Mouse (Mus musculus) fibroblast of lung, adult 2 months (primary cell): ENCODE measurements around the gene Gpr18.

Experiments
- DNase-seq: peaks from one replicate; pipeline ENCODE4 v3.0.0-alpha.2; 2011; ENCODE audit warnings: low read depth

The Gpr18 gene

DNA sequence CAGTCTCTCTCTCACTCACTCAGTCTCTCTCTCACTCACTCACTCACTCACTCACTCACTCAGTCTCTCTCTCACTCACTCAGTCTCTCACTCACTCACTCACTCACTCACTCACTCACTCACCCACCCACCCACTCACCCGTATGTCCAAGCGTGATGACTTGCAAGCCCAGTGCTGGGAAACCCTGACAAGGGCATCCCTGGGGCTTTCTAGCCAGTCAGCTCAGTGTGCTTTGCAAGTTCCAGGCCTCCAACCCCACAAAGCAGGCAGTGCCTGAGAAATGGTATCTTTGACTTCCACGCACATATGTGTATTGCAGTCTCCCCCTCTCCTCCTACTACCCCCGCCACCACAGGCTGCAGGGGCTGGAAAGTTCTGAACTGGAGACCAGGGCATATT lies 6.4 kb upstream of the Gpr18 start:
- DNase-seq: no peak

DNA sequence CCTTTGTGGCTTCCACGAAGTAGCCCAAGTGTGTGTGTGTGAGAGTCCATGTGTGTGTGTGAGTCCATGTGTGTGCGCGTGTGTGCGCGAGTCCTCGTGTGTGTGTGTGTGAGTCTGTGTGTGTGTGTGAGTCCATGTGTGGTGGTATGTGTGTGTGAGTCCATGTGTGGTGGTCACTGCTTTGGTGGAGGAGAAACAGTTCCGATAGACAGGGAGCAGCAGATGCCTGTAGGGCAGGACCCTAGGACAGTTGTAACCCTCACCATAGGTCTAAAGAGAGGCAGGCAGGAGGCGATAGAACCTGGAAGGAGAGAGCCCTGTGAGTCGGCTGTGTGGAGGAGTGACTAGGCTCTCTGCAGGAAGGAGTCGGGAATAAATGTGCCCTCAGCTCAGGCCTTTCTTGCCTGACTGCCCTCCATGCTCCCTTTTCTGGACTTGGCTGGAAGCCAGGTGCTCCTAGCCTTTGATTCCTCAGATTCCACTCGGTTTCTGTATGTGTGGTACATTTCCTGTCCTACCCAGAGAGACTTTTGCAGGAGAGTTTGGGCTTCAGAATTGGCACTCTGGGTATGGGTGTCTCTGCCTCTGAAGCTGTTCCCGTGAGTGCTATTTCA lies 5.0 kb upstream of the Gpr18 start:
- DNase-seq: no peak

DNA sequence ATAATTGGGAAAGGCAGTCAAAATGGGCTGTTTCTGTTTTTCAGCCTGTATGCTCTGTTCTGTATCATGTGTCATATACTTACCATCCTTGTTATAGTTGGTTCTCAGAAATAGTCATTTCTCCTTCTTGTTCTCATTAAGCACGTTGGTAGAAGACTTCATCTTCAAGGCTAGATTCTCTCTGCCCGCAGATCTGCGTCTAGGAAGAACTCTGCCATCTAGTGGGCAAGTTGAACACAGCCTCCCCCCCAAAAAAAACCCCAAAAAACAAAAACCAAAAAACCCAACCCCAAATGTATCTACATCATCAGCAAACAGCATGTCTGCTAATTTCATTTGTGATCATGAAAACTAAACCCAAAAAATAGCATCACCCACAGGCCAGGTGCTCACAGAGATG lies 4.2 kb upstream of the Gpr18 start:
- no peak for DNase-seq

DNA sequence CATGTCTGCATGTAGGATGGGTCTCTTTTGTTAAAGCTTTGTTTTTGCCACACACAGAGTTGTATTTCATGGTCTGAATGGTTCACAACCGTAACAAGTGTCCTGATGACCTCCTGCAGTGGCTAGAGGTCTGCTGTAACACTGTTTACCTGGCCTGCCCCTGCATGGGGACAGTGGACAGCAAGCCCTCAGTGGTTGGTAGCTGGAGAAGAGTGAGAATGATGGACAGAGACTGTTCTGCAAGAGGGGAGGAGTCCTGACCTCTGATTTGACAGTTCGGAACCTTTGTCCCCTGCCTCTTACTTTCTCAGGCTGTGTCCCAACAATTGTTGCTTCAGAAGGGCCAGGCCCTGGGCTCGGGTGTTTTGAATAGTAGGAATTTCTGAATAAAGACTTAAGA lies 2.7 kb upstream of the Gpr18 start:
- no peak for DNase-seq

DNA sequence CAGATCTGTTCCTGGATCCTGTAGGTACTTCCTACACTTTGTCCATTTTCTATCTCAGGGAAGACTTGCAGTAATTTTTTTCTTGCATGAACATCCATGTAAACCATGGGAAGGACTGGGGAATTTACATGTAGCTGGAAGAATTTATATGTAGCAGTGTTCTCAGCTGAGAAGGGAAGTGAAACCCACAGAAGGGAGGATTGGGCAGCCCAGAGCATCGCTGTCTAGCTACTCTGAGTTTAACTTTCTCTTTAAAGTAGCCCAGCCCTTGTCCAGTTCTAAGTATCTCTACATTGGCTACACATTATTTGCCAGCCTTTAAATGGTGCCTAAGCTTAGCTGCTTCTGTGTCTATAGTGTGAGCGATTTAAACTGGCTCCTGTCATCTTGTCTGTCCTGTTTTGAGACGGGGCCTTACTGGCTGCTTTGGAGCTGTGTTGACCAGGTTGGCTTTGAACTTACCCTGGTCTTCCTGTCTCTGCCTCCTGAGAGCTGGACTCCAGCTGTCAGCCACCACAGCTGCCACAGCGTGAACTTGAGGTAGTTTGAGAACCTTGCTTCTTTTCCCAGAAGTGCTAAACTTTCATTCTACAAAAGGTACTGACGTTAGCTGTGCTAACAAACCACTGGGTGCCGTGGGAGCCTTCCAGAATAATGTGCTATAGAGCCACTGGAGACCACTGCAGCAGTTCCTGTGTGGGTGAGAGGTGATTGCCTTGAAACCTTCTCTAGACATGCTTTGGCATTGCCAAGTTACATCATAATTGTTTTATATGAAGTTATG lies 922 bp upstream of the Gpr18 start:
- no peak for DNase-seq

DNA sequence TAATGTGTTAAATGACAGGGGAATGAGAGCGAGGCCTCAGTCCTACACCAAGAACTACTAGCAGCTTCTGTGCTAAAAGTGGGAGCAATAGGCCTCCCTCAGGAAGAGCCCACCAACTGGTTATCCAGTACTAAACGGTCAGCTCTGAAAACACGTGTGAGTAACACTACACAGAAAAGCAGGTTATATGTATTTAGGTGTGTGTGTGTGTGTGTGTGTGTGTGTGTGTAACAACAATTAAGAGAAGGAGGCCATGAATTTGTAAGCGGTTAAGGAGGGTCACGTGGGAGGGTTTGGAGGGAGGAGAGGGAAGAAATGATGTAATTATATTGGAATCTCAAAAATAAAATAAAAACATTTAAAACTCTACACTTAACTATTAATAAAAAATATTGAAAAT lies 438 bp downstream of the Gpr18 start:
- no peak for DNase-seq

DNA sequence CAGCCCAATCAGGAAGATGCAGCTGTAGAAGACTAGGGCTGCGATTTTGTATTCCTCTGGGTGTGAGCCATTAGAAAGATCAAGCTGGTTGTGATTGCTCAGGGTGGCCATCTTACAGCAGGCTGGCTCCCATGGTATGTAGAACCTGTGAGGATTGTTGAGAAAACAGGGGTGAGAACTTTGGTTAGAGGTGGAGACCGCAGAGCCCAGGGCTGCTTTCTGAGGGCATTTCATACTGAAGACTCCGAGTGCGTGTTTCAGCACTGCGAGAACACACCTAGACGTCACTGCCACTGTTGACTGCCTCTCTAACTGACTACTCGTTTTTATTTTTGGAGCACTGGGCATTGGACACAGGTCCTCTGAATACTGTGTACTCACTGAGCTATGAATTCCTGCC lies 3.1 kb downstream of the Gpr18 start:
- no peak for DNase-seq

DNA sequence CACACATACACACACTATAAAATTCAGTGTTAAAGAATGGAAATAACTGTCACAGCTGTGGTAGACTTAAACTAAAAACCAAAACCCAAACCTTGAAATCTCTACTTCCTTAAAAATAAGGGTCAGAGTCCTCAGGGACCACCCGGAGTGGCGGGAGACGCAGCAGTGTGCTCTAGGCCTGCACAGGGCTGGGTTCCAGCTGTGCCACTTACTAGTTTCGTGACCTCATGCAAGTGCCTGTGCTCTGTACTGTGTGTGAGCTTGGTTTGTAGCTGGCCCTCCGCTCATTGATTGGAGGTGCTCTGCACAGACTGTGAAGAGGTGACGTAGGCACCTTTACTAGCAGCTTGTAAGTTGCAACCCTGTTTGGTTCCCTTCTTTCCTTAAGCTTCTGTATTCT lies 5.7 kb downstream of the Gpr18 start:
- no peak for DNase-seq

DNA sequence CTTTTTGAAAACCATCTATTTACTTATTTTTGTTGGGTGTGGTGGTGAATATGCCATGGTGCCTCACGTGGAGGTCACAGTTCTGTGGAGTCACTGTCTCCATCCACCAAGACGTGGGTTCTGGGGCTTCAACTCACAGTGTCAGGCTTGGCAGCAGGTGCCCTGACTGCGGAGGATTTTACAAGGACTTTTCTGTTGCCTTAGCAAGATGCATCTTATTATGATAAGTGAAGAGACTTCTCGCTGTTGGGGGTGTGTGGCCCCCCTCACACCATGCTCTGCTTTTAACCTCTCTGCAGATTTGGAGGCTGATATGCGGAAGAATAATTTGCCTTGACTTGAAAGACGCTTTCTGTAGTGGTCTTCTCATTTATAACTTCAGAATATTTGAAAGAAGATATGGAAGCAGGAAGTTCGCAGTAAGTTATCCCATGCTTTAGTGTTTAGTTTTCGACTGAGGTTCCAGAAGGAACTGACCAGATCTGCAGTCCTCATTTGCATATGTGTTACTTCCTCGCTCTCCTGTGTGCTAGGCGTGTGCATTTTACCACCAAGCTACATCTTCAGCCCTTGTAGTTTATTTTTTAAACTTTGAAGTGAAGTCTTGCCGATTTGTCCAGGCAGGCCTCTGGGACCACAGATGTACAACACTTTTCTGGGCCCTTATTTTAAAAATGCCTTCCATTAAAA lies 8.4 kb downstream of the Gpr18 start:
- DNase-seq: no peak

DNA sequence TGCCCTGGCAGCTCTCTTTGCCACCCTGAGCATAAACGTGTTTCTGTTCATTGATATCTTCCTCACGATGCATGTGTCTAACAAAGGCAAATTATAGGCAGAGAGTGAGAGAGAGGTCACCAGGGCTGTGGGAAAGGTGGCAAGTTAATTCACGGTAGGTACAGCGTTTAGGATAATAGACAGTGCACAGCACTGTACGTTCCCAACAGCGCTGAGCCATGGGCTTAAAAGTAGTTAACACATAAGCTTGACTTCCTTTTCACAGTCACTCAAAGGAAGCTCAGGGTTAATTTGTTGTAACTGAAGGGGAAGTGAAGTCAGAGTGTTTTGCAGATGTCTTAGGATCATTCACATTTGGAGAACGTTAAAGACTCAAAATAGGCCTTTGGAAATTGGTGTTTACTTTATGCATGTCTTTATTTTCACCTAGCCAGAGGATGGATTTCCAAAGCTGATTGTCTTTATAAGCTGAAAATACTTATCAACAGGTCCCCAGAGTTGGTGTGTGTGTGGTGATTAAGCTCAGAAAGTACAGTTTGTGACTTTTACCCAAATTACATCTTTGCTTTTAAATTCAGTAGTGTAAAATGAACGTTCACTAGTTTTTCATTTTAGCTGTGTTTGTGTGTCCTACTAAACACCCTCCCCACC lies 9.1 kb downstream of the Gpr18 start:
- DNase-seq: no peak

DNA sequence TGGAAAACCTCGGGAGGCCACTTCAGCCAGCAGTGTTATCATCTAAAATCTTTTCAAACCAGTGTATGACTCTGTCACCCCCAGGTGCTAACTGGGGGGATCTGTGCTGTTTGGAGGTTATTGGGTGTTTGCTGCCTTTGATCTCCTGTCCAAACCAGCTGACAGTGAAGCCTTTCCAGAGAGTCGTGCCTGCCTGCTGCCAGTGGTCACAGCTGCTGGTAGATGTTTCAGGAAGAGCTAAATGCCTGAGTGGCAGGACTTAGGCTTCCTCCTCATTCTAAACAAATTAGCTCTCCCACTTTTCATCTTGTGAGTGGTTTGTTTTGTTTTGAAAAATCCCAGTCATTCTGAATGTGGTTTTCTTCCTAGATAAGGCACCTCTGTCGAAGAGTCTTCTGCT lies 10.8 kb downstream of the Gpr18 start:
- DNase-seq: no peak

DNA sequence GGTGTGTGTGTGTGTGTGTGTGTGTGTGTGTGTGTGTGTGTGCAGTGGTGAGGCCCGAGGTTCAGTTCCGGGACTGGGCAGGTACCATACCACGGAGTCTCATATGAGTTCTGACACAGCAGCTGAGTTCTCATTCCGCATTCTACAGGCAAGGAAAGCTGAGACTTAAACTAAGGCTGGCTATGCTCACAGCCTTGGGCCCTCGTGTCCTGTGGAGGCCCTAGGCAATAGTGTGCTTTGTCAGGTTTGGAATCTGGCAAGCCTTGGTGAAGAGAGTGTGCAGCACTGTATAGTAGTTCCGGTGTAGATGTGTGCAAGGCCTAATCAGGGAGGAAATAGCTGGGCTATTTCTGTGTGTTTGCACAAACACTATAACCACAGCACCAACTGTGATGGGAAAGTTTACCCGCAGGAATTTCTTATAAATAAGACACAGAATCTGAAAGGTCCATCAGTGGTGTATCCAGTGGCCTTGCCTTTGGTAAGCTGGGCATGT lies 12.2 kb downstream of the Gpr18 start:
- DNase-seq: no peak

DNA sequence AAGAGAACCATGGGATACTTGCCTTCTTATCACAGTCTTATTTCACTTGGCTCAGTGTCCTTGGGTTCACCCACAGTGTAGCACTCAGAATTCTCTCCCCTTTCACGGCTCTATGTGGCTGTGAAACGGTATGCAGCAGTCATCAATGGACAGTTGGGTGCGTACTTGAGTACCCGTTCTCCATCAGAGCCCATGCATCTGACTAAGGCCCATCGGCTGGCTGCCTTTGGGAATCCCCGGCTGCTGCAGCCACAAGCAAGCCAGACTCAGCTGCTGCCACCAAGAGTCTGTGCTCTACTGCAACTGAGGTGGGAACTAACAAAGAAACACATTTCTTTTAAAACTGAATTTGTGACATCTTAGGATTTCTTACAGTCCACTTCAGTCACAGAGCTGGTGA lies 14.1 kb downstream of the Gpr18 start:
- DNase-seq: no peak

DNA sequence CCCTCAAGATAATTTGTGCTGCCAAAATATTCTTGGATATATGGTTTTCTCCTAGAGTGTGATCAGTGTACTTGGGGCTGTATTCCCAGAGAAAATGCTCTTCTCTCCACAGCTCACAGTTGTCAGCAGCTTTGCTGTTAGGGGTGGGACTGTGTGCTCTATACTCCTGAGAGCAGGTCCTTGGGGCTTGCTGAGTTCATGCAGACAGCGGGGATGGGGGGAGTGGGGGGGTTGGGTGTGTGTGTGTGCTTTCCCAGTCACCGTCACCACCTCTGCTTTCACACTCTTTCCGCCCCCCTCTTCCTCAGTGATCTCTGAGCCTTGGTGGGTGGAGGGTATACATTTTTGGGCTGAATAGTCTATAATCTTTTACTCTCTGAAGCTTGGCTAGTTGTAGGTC lies 16.5 kb downstream of the Gpr18 start:
- DNase-seq: no peak

DNA sequence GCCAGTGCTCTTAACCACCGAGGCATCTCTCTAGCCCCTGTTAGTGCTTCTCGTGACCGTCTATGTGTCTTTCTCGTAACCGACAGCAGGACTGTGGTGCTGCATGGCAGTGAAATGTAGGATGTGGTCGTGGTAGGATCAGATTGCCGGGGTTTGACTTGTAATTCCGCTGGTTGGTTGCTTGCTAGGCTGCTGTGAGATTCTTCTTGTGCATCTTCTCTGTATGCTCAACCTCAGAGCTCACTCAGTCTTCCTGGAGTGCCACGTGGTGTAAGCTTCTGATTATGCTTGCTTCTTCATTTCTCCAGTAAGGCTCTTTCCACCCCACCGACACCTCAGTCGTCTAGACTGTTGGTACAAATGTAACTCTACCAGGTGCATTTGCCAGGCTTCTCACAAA lies 17.1 kb downstream of the Gpr18 start:
- no peak for DNase-seq

DNA sequence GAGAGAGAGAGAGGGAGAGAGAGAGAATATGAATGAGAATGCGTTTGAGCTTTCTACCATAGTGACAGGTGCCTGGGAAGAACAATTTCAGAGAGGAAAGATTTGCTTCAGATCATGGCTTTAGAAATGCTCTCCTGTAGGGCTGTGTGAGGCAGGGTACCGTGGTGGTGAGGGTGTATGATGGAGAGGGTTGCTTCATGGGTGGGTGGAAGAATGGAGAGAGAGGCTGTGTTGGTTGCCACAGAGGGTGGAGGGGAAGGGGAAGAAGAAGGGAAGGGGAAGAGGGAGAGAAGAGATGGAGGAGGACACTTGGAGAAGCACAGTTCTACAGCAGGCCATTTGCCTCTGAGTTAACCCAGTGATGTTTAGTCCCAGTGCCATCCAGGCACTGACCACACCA lies 17.8 kb downstream of the Gpr18 start:
- no peak for DNase-seq

DNA sequence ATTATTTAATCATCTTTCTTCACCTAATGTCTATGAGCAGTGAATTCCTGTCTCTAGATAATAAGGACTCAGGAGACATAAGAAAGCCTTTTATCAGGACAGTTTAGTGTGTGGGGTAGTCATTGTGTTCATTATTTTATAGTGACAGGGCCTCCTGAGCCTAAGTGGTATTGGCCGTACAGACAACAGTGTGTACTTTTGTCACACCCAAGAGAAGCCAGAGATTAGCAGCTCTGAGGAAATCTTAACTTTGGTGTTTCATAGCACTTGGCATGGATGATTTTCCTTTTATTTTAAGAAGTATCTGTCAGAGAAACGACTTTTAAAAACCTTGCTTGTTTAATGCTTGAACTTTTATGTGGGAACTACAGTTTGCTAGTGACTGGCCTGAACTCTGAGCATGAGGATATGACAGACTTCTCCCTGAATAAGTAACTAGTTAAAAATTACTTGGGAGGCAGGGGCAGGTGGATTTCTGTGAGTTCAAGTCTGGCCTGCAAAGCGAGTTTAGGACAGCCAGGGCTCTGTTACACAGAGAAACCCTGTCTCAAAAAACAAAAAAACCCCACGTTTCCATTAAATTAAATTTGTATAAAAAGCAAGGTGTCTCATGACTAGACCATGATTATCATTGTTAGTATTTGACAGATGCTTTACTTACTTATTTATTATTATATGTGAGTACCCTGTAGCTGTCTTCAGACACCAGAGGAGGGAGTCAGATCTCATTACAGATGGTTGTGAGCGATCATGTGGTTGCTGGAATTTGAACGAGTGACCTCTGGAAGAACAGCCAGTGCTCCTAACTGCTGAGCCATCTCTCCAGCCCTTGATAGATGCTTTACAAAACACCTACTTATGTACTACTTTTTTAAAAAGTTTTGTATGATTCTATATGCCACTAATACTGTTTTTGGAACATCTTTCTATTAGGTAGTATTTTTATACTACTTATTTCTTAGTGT lies 19.2 kb downstream of the Gpr18 start:
- no peak for DNase-seq

DNA sequence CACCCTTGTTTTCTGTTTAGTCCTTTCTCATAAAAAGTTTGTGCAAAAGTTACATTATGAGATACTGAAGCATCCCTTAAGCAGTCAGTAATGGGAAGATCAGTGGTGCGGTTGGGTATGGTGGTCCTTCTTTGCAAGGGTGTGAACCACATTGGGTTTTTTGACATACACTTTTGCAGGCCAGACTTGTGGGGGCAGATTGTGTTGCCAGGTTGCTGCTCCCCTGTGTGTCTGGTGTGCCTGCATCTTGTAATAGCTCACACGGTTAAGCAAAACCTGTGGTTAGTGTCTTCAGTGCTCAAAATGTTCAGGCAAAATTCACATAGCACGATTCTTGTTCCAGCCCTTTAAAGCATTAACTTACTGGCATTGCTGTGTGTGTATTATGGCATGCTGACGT lies 20.3 kb downstream of the Gpr18 start:
- no peak for DNase-seq

DNA sequence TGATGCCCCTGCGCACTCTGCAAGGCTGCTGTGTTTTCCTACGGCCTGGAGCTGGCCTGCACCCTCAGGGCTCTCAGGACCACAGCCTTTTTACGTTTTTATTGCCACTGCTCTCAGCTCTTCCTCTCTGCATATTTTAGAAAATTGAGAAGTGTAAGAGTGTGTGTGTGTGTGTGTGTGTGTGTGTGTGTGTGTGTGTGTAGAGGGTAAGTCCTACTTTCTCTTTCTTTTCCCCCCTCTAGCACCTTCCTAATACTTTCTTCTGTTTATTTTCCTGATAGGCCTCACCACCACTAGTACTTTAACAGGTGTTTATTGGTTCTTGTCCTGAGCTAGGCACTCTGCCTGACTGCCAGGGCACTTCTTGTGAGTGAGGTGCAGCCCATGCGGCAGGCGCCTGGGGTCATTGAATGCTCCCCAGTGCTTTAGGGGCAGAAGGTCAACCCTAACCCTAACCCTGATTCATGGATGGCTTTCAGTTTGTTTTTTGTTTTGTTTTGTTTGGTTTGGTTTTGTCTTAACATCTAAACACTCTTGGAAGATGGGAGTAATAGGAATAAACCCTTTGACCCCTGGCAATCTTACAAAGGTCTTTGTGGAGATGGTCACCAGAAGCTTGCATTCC lies 21.0 kb downstream of the Gpr18 start:
- no peak for DNase-seq

DNA sequence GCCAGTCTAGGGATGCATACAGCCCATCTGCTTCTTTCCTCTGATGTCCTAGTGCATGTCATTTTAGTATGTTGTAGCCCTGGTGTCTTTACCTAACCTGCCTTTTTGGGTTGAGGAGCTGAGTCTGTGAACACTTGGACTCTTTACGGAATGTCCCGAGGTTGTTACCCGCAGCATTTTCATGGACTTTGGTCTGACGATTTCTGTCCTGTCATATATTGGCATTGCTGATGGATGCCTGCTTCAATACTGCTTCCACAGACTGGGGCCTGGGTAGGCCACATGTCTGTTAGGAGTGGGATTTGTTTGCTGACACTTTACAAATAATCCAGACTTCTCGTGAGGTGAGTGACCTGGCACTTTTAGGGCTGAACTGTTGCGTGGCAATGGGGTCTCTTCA lies 21.8 kb downstream of the Gpr18 start:
- no peak for DNase-seq

DNA sequence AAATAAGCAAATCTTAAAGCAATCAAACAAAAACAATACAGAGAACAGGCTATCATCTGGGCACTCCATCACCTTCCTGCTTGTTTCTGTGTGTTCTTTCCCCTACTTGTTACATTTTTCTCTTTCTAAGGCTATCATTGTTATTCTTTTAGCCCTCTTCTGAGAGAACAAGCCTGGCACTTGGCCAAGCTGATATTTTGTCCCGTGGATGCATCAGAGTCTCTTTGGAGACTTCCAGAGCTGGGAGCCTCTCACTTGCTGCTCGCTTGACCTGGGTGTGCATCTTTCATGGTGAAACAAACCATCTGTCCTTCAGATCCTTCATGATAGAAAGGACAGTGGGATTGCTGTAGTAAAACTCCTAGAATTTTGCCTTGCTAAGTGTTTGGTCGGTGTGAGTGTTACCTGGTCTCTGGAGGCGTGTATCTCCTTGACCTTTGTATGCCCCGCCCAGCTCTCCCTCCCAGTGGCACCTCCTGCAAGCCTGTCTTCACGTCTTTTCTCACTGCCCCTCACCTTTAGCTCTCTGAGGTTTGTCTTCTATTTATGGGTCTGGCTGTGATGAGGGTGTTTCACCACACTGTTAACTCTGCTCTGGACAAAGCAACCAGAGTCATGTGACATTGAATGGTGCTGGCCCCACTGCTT lies 31.3 kb downstream of the Gpr18 start:
- DNase-seq: no peak
